Mouse (Mus musculus): ENCODE measurements around the gene Jade1.

DNA sequence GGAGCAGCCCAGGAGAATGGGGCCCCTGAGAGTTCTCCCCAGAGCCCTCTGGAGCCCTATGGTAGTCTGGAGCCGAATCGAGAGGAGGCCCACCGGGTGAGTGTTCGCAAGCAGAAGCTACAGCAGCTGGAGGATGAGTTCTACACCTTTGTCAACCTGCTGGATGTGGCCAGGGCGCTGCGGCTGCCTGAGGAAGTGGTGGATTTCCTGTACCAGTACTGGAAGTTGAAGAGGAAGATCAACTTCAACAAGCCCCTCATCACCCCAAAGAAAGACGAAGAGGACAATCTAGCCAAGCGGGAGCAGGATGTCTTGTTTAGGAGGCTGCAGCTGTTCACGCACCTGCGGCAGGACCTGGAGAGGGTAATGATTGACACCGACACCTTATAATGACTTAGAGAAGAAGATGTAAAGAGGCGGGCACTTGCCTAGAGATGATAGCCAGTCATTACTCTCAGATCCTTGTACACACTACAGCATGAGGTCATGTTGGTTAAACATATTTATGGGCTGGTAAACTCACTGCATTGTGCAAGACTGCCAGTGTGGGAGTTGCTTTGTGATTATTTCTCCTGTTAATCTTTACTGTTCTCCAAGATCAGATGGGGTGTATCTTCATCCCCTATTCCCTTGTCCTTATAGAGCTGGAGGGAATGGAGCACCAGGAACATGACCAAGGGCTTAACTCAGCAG is 49.2 kb downstream of the Jade1 start:
- no peak for TF ChIP-seq POLR2A (IDR thresholded peaks at IDR 0.05; ENCODE audit: insufficient read depth, low read depth, low read length)
- TF ChIP-seq CTCF (IDR thresholded peaks at IDR 0.05): no peak

Data from heart, adult 2 months (tissue).